Mouse (Mus musculus) MEL (cell line): ENCODE data around the gene Macrod1.

Source experiments
- CTCF ChIP-seq, 3 experiments: IDR thresholded peaks in 2 of 3; conservative IDR thresholded peaks in 1 of 3; 2 replicates each; pipeline ENCODE4 v1.5.1; 2011 to 2012; ENCODE audit warnings: low read length in 3 of 3, low read depth in 2 of 3, mild to moderate bottlenecking in 2 of 3, improper control_type of control experiment in 1 of 3, inconsistent platforms in 1 of 3, mixed read lengths in 1 of 3, moderate library complexity in 1 of 3; ENCODE audit not compliant: control insufficient read depth in 1 of 3, insufficient read depth in 1 of 3, poor library complexity in 1 of 3, severe bottlenecking in 1 of 3
- EP300 ChIP-seq, 2 experiments: IDR thresholded peaks; 2 replicates each; pipeline ENCODE4 v1.6.1; 2011; ENCODE audit warnings: improper control_type of control experiment in 2 of 2, low read length in 2 of 2, low read depth in 1 of 2, mild to moderate bottlenecking in 1 of 2
- GATA1 ChIP-seq: IDR thresholded peaks from 2 replicates; pipeline ENCODE4 v1.6.1; 2011; ENCODE audit warnings: low read depth, low read length, improper control_type of control experiment
- JUND ChIP-seq: IDR thresholded peaks from 2 replicates; pipeline ENCODE4 v1.6.1; 2011; ENCODE audit warnings: low read depth, mild to moderate bottlenecking, improper control_type of control experiment, low read length
- MAFK ChIP-seq: IDR thresholded peaks from 2 replicates; pipeline ENCODE4 v1.6.1; 2011; ENCODE audit warnings: low read depth, mild to moderate bottlenecking, low read length, improper control_type of control experiment, borderline replicate concordance
- MAZ ChIP-seq: IDR thresholded peaks from 2 replicates; pipeline ENCODE4 v1.6.1; 2012; ENCODE audit warnings: low read depth, mild to moderate bottlenecking, inconsistent platforms, low read length, improper control_type of control experiment
- MXI1 ChIP-seq: IDR thresholded peaks from 2 replicates; pipeline ENCODE4 v1.6.1; 2011; ENCODE audit warnings: mild to moderate bottlenecking, low read depth, low read length, improper control_type of control experiment
- MYC ChIP-seq: IDR thresholded peaks from 2 replicates; pipeline ENCODE4 v1.6.1; 2011; ENCODE audit warnings: low read depth, mild to moderate bottlenecking, low read length, improper control_type of control experiment, moderate library complexity
- NRF1 ChIP-seq: IDR thresholded peaks from 2 replicates; pipeline ENCODE4 v1.6.1; 2014; ENCODE audit warnings: low read depth, mild to moderate bottlenecking, inconsistent platforms, low read length, improper control_type of control experiment, moderate library complexity; ENCODE audit not compliant: poor library complexity, insufficient read depth, severe bottlenecking
- POLR2A ChIP-seq, 2 experiments: IDR thresholded peaks; 2 replicates each; pipeline ENCODE4 v1.6.1; 2011 to 2012; ENCODE audit warnings: low read length in 2 of 2, mild to moderate bottlenecking in 2 of 2, control low read depth in 1 of 2, improper control_type of control experiment in 1 of 2, low read depth in 1 of 2, moderate library complexity in 1 of 2; ENCODE audit not compliant: control insufficient read depth in 1 of 2, insufficient read depth in 1 of 2, poor library complexity in 1 of 2
- POLR2AphosphoS2 ChIP-seq: IDR thresholded peaks from 2 replicates; pipeline ENCODE4 v1.6.1; 2011; ENCODE audit warnings: low read length, improper control_type of control experiment
- TCF12 ChIP-seq: IDR thresholded peaks from 2 replicates; pipeline ENCODE4 v1.6.1; 2014; ENCODE audit warnings: low read depth, mild to moderate bottlenecking, inconsistent platforms, low read length, improper control_type of control experiment, moderate library complexity
- ZKSCAN1 ChIP-seq: IDR thresholded peaks from 2 replicates; pipeline ENCODE4 v1.6.1; 2012; ENCODE audit warnings: low read depth, mild to moderate bottlenecking, inconsistent platforms, low read length, improper control_type of control experiment, moderate library complexity

DNA sequence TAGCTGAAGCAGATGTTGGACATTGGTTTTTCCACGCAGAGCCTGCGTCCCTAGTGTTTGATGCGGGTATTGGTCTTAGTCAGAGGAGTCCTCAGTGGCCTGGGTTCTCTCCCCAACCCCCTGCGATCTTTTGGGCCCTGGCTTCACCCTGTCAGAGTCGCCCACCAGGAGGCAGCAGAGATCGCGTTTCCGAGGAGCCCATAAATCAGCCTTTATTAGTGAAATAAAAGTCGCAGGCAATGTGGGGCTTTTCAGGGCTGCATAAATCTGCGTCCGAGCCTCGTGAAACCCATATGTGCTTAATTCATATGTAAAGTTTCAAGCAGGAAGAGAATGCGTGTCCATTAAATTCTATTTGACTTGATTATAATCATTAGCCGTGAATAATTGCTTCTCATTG is 11.5 kb downstream of the Macrod1 start:
- TF ChIP-seq JUND (no peak), TCF12 (0 out of 2 replicates have a peak, but pooled peaks have one; percentile 19), POLR2A (IDR thresholded peaks at IDR 0.05; ENCODE audit: control insufficient read depth in 1 of 2, insufficient read depth in 1 of 2, low read depth in 1 of 2, low read length in 2 of 2, poor library complexity in 1 of 2) (no peak), ZKSCAN1 (no peak), NRF1 (no peak), EP300 (IDR thresholded peaks at IDR 0.05; ENCODE audit: low read depth in 1 of 2, low read length in 2 of 2) (no peak), POLR2AphosphoS2 (no peak), MAZ (no peak), GATA1 (no peak), CTCF (IDR thresholded peaks at IDR 0.05 in 2 of 3, conservative IDR thresholded peaks at IDR 0.05 in 1 of 3; ENCODE audit: control insufficient read depth in 1 of 3, insufficient read depth in 1 of 3, low read depth in 2 of 3, low read length in 3 of 3, poor library complexity in 1 of 3, severe bottlenecking in 1 of 3) (peak; percentile 81 to 95 (median 94)), MXI1 (no peak), MYC (no peak), MAFK (no peak)
